Mouse (Mus musculus) spleen, adult 2 months (tissue): ENCODE measurements around the gene Son. TPM values are rescaled to one million over a fixed set of nuclear protein-coding genes. Genes with fewer than 3 reads are reported as not detected.

Experiments
- DNase-seq, 2 experiments: peaks; one replicate each; pipeline versions ENCODE4 v3.0.0 to v3.0.0-alpha.2; 2012 to 2021; ENCODE audit warnings: low spot score in 2 of 2, low read depth in 1 of 2
- H3K27ac ChIP-seq: fragments of 200-500 bp; 2 replicates; pipeline ENCODE4 v1.5.1; 2012; ENCODE audit warnings: low read length, inconsistent platforms; ENCODE audit not compliant: insufficient read depth
- H3K27me3 ChIP-seq: fragments of 200-500 bp; 2 replicates; pipeline ENCODE4 v1.6.1; 2012; ENCODE audit warnings: mild to moderate bottlenecking, moderate library complexity, low read length, inconsistent platforms; ENCODE audit not compliant: control insufficient read depth, insufficient read depth
- H3K36me3 ChIP-seq: fragments of 200-500 bp; 2 replicates; pipeline ENCODE4 v1.6.1; 2012; ENCODE audit warnings: mild to moderate bottlenecking, low read length, inconsistent platforms; ENCODE audit not compliant: control insufficient read depth, insufficient read depth
- H3K4me1 ChIP-seq: fragments of 200-500 bp; 2 replicates; pipeline ENCODE4 v1.6.1; 2011; ENCODE audit warnings: inconsistent platforms; ENCODE audit not compliant: control insufficient read depth, insufficient read depth, insufficient read length
- H3K4me3 ChIP-seq: fragments of 200-500 bp; 2 replicates; pipeline ENCODE4 v1.5.1; 2011; ENCODE audit warnings: mild to moderate bottlenecking, inconsistent platforms; ENCODE audit not compliant: insufficient read depth, insufficient read length; ENCODE audit errors: extremely low read depth
- CTCF ChIP-seq: fragments of 200-500 bp; IDR thresholded peaks from 2 replicates; pipeline ENCODE4 v1.5.1; 2011; ENCODE audit warnings: mild to moderate bottlenecking, inconsistent platforms; ENCODE audit not compliant: insufficient read depth, insufficient read length, insufficient replicate concordance; ENCODE audit errors: extremely low read depth
- POLR2A ChIP-seq: fragments of 200-500 bp; IDR thresholded peaks from 2 replicates; pipeline ENCODE4 v1.6.1; 2011; ENCODE audit warnings: low read depth, low read length, inconsistent platforms
- WGBS: fragments of 180-500 bp; shearing (Covaris S2); methylation state at CpG from one replicate; pipeline ENCODE4 v1.1.7; 2018; 5-methylcytosine and 5-hydroxymethylcytosine counted together
- polyA plus RNA-seq: library from polyadenylated mRNA; depleted of rRNA; stranded (reverse); fragments of >200 nt; gene quantifications from 2 replicates; pipeline ENCODE4 v1.2.3, GENCODE M21; 2012

Son gene
- polyA plus RNA-seq, 1 experiment, result 107 TPM

DNA sequence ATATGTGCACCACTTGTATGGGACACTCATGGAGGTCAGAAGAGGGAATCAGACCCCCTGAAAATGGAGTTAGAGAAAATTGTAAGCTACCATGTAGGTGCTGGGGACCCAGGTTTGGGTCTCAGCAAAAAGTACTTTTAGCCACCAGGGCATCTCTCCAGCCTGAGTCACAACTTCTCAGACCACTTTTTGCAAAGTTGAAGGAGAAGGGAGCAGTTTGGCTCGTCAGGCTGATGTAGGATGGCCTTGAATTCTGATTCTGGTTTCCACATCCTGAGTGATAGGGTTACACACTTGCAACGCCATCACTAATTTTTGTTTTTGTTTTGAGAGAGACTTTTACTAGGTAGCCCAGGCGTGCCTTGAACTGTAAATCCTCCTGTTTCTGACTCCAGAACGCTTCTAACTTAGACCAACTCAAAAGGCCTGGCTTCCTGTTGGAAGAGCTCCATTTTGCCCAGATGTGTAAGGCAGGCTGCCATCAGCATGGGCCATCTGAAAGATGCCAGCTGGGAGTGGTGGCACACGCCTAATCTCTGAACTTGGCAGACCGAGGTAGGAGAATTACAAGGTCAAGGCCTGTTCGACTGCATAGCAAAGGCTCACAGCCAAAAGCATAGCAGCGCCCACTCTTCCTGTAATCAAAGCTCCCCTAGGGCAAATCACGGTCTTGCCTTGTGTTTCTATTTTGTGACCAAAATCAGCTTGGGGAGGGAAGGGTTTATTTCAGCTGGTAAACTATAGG is 37.6 kb upstream of the Son start:
- Histone ChIP-seq H3K36me3 (no peaks in the 10 kb centered on the region), H3K27ac (no peak overlapping the region), H3K27me3 (no peaks in the 10 kb centered on the region), H3K4me3 (no peak overlapping the region), H3K4me1 (no peaks in the 10 kb centered on the region)
- TF ChIP-seq POLR2A (no peak), CTCF (no peak)
- DNase-seq, result no peak
- 72% methylated on average over 9 of the region's 9 CpGs for WGBS

DNA sequence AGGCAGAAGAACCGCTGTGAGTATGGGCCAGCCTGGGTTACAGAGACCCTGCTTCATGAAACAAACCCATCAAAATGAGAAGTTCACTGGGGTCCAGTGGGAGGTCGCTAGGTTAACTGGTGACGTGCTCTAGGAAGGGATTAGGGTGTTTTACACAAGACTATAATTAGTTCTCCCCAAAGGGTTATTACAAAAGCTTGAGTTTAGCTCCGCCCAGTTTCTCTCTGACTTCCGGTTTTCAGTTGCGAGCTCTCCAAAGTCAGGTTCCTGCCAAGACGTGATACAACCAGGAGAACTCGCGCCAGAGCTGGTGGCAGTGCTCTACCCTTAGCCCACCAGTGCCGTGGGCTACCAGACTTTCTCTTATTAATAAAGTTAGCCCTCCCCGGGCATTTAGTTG is 36.1 kb upstream of the Son start:
- Histone ChIP-seq H3K4me1 (no peaks in the 10 kb centered on the region), H3K27me3 (no peaks in the 10 kb centered on the region), H3K4me3 (no peak overlapping the region), H3K36me3 (no peaks in the 10 kb centered on the region), H3K27ac (no peak overlapping the region)
- WGBS, result 56% methylated on average over 11 of the region's 11 CpGs
- DNase-seq, result no peak
- TF ChIP-seq POLR2A, result no peak
- TF ChIP-seq CTCF, result no peak

- Histone ChIP-seq H3K4me1 (no peaks in the 10 kb centered on the region), H3K27ac (no peak overlapping the region), H3K4me3 (no peak overlapping the region), H3K27me3 (no peaks in the 10 kb centered on the region), H3K36me3 (no peaks in the 10 kb centered on the region)
- WGBS, result 82% methylated on average over 5 of the region's 5 CpGs
- TF ChIP-seq CTCF, result no peak
- TF ChIP-seq POLR2A, result no peak
- DNase-seq, result no peak
These were observed 34.8 kb upstream of the Son start for GRCm38 (mm10) chr16:91612525-91612924.

- 79% methylated on average over 6 of the region's 6 CpGs for WGBS
- TF ChIP-seq CTCF, result no peak
- TF ChIP-seq POLR2A, result no peak
- peaks cover 3% of the 10 kb centered on the region; the same call in 1 of the 2 replicates for H3K4me1 ChIP-seq
- no peak overlapping the region for H3K4me3 ChIP-seq
- no peaks in the 10 kb centered on the region for H3K27me3 ChIP-seq
- H3K36me3 ChIP-seq, result no peaks in the 10 kb centered on the region
- no peak overlapping the region for H3K27ac ChIP-seq
- DNase-seq, result no peak
These were observed 32.8 kb upstream of the Son start for GRCm38 (mm10) chr16:91614552-91614951.

- peaks cover 11% of the 10 kb centered on the region for H3K36me3 ChIP-seq
- H3K27ac ChIP-seq, result no peak within 1 kb of the TSS
- WGBS, result 12% methylated on average over 39 of the region's 39 CpGs
- peaks cover 3% of the 10 kb centered on the region; the same call in 1 of the 2 replicates for H3K4me1 ChIP-seq
- H3K4me3 ChIP-seq, result peak within 1 kb of the TSS; percentile 83
- peak; percentile 50 to 82 for DNase-seq
- no peaks in the 10 kb centered on the region for H3K27me3 ChIP-seq
- TF ChIP-seq POLR2A (no peak; the same call in 1 of the 2 replicates), CTCF (no peak)
These were observed 28.5 kb upstream of the Son start, which contains the start of gene Dnajc28 for GRCm38 (mm10) chr16:91618511-91619501. Gene Dnajc28, minus strand, starts transcription at chr16:91619026.

GRCm38 (mm10) chr16:91620185-91620584 is 27.1 kb upstream of the Son start:
- no peak for TF ChIP-seq POLR2A
- TF ChIP-seq CTCF, result no peak
- no peak for DNase-seq
- Histone ChIP-seq H3K4me1 (peaks cover 3% of the 10 kb centered on the region; the same call in 1 of the 2 replicates), H3K27ac (no peak overlapping the region), H3K4me3 (no peak overlapping the region), H3K27me3 (no peaks in the 10 kb centered on the region), H3K36me3 (peaks cover 19% of the 10 kb centered on the region)
- WGBS, result 67% methylated on average over 5 of the region's 5 CpGs
